Mouse (Mus musculus): ENCODE results near the gene Slc37a1.

- TF ChIP-seq POLR2A (IDR thresholded peaks at IDR 0.05; ENCODE audit: borderline replicate concordance, control insufficient read depth, low read depth, low read length) (no peak), CTCF (IDR thresholded peaks at IDR 0.05; ENCODE audit: control insufficient read depth, insufficient read depth, low read length) (0 out of 2 replicates have a peak, but pooled peaks have one; percentile 9)
Measured at GRCm38 (mm10) chr17:31281830-31282686, 4.5 kb upstream of the Slc37a1 start.

All from bone marrow, adult 2 months (tissue).